Mouse (Mus musculus) gastrocnemius, adult 18-20 months (tissue): ENCODE results near the gene Yipf2. TPM values are rescaled to one million over a fixed set of nuclear protein-coding genes. Genes with fewer than 3 reads are reported as not detected.
"Not testable (repeated sequence)": the region's sequence is repeated elsewhere in the genome, so short reads cannot be mapped to it uniquely, and the experiment has no call there.

Experiments used
- DNase-seq: peaks from one replicate; pipeline ENCODE4 v3.0.0; 2021; ENCODE audit warnings: low spot score
- microRNA-seq: library from miRNA; unstranded; fragments of <30 nt; microRNA quantifications from one replicate; pipeline ENCODE4 v1.2.0, GENCODE M21; 2021
- total RNA-seq, 2 experiments: library from RNA; stranded (reverse); gene quantifications; 2 replicates each; pipeline ENCODE4 v1.2.3; 2021

The Yipf2 gene
- total RNA-seq, 2 experiments from 2014 or later, result 5.3 to 5.6 TPM

DNA sequence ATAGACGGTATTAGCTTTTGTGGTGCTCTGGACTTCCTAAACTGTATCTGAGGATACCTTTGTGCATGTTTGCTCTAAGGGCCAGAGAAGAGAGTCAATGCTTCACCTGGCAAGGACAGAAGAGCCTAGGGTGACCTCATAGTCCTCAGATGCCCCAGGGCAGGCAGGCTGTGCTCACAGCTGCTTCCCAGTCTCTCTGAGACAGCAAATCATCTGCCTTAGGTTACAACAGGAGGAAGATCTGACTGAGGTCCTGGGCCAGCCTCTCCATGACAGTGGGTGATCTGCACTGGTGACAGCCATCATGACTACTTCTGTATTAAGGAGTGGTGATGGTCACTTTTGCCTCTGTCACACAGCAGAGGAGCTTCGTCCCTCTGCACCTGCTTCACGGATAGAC lies 33.5 kb downstream of the Yipf2 start:
- no peak for DNase-seq

DNA sequence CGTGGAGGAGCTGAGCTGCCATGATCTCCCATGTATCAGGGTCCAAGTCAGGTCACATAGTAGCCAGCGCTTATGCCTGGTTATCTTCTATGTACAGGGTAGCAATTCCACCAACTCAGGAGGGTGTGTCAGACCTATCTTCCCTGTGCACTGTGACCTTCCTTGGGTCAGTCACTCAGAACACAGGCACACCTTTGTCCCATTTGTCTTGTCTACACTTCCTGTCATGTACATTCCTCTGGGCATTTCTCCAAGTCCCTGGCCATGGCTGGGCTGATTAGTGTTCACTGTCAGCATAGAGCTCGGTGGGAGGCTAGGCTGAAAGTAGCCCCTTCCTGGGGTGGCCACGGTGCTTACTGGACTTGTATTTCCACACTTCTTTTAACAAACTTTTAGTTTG lies 34.3 kb downstream of the Yipf2 start:
- DNase-seq, result no peak

DNA sequence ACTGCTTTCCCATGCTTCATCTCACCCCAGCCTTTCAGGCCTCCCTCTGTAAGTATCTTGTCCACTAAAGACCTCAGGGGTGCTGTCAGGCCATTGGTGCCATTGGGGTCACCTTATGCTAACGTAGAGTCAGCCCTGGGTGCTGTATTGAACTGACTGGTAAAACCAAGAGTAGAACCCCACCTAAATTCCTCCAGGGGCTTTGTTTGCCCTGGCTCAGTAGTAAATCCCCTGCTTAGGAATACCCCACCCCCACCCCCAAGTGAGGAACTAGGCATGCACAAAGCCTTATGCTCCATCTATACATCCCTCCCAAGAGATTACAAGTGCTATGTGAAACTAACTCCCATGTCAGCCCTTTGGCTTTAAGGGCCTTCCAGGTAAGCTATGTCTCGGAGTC lies 35.1 kb downstream of the Yipf2 start:
- no peak for DNase-seq

DNA sequence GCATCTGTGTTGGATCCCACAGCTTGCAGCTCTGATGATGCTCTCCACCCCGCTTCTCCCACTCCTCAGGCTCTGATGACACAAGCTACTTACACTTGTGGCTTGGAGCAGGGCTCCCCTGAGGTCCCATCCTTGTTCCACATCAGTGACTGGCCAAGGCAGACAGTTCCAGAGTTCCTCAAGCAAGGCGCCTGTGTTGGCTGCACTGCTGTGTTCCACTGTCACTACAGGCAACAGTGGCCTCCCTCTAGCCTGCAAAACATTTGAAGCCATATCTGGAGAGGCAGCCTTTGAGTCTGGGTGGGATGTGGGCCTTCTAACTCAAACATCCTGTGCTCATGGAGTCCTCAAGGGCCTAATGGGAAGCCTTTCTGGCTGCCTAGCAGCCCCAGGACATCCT lies 35.6 kb downstream of the Yipf2 start:
- DNase-seq, result no peak

DNA sequence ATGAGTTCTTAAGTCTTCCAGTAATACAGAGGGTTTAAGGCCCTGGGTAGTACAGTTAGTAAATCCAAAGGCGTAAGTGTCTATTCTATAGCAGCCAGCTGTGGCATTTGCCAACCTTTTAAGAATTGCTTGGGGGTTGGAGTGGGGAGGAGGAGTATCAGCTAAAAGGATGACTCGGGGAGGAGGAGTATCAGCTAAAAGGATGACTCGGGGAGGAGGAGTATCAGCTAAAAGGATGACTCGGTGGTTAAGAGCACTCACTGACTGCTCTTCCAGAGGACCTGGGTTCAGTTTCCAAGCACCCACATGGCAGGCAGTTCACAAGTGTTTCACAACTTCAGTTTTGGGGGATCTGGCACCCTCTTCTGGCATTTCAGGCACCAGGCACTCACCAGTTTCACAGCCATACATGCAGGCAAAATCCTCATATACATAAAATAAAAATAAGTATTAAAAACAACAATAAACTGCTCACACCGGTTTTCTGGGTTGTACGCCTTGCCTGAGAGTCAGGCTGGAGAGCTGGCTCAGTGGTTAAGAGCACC lies 37.4 kb downstream of the Yipf2 start:
- no peak for DNase-seq

DNA sequence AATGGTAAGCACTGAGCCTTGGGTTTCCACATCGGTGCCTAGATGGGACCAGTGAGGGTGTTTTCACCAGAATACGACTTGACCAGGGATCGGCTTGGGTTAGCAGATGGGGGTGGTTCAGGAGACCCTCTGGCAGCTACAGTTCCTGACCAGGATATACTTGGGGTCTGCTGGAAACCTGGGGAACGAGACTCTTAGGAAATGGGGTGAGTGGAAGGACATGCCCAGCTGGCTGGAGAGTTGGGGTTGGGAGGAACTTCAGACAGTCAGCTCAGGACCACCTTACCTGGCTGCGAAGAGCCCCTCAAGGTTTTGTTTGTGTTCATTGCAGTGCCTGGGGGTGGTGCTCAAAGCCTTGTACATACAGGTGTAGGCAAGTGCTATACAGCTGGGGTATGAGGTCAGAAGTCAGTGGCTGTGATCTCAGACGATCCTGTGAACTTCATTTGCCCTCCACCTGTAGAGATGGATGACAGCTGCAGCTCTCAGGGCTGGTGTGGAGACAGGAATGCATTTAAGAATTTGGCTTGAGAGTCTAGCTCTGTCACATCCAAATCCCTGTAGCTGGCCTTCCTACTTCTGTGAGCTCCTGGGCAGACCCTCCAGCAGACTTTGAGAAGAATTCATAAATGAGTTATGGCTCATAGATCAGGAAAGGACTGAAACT lies 38.9 kb downstream of the Yipf2 start:
- no peak for DNase-seq

DNA sequence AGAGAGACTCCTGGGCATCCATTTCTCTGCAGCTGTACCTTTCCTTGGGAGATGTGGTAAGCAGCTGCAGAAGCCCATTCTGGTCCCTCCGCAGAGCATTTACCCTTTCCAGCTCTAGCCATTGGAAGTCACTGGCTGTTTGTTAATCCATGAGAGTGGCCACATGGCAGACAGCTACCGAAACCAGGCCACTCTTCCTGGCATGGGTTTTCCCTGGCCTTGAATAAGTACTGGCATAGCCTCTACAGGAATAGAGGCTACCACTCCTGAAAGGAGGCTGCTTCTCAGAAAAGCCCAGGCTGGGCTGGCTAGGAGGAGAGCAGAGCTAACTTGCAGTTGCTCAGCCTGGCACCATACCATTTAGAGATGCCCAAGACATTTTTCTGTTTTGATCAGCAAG lies 41.6 kb downstream of the Yipf2 start:
- DNase-seq, result peak; percentile 27

DNA sequence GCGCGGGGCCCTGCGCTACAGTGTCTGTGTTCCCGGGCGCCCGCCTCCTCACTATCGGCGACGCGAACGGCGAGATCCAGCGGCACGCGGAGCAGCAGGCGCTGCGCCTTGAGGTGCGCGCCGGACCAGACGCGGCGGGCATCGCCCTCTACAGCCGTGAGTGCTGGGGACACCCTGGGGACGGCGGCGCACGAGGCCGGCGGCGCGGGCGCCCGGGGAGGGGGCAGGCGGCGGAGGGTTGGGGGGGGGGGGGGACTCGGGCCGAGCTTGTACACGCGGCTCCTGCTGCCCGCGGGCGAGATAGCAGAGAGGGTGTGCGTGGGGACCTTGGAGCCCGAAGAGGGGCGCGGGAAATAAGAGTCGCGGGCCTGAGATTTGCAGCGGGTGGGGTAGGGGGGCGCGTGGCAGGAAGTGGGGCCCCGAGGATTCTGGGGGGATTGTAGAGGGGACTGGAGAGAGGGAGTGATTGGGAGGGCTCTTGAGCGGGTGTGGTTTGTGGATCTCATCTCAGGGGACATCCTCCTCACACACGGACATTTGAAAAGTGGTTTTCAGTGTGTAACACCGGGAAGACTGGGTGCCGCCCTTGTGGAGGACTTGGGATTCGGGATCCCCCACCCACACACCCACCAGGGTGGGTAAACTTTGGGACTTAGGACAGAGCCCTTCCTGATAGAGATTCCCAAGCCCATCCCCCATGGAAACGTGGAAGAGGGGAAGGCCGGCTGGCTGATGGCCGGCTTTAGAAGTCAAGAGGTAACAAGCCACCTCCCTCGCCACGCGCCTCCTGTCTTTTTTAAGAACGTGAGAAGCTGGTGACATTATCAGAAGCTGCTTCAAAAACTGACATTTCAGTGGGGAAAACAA lies 45.3 kb downstream of the Yipf2 start:
- DNase-seq, result peak; percentile 56

DNA sequence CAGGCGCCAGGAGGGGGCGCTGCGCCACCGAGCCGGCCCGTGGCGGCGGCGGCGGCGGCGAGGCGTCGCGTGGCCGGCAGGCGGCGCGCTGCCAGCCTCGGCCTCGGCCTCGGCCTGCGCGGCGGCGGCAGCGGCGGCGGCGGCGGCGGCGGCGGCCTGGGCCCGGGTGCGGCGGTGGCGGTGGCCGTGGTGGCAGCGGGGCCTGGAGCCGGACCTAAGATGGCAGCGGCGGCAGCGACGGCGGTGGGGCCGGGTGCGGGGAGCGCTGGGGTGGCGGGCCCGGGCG lies 45.9 kb downstream of the Yipf2 start, which contains the start of gene Carm1:
Carm1 (plus strand) TSS at position 106 of the 286 bp plus-strand sequence.
- DNase-seq, result no peak

DNA sequence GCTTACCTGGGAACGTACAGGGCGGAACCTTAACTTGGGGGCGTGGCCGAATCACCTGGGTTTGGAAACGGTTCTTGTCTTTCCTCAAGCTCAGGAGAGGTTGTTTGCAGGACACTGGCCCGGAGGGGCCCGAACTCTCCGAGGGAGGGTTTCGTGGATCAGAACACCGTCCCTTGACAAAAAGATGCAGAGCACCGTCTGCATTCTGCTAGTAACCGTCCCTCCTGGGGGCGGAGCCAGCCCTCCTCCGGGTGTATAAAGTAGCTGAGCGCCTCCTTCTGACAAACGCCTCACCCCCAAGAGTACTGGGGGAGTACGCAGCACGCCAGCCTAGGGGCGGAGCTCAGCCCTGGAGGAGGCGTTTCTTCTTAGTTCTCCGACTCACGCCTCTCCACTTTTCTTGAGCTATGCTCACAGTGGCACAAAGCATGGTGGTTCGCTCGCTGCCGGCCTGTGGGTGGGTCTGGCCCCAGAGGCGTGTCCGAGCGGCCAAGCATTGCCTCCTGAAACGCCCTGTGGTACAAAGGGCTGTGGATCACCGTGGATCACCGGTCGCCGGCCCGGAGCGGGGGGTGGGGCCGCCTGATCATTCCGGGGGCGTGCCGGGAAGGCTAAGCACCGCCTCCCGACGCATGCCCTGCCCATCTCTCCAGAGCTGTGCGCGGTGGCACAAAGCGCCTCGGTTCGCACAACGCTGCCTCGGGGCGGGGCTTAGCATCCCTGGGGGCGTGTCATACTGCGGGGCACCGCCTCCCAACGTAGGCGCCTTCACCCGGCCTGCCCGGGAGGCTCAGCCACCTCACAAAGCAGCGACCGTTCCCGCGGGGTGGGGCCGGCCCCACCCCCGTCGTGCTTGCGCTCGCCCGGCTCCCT lies 46.5 kb downstream of the Yipf2 start:
- DNase-seq, result peak; percentile 100

DNA sequence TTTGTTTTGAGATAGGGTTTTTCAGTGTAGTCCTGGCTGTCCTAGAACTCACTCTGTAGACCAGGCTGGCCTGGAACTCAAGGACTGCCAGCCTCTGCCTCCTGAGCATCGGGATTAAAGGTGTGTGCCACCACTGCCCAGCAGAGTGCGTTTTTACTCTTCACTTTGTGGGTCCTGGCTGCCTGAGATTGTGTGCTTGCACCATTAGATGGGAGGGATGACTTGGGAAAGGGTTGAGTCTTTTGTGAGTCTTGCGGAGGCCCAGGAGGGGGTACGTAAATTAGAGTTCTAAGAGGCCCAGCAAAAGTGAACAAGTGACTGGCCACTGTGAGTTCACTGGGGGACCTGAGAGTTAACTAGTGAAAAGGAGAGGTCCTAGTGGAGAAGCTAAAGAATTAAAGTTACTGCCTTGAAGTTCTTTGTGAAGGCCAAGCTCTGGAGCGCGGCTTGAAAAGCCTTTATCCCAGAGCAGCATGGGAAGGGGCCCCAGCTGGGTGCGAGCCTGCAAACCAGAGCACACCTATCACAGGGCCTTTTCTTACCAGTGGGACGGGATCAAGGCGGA lies 47.2 kb downstream of the Yipf2 start:
- no peak for DNase-seq

DNA sequence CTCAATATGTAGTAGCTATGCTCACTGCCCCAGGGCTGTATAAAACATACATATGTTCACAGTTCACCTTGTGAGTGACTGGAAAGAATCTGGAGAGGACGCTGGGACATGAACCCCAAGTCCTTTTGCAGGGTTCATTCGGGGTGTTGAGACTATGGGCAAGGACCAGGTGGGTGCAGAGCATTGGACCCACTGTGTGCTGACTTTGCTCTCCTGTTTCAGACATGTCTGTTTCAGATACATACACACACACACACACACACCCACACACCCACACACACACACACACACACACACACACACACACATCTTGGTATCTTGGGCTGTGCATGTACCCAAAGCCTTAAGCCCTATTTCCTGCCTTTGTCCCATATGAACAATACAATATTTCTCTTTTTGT lies 50.6 kb downstream of the Yipf2 start:
- DNase-seq, result not testable (repeated sequence)

DNA sequence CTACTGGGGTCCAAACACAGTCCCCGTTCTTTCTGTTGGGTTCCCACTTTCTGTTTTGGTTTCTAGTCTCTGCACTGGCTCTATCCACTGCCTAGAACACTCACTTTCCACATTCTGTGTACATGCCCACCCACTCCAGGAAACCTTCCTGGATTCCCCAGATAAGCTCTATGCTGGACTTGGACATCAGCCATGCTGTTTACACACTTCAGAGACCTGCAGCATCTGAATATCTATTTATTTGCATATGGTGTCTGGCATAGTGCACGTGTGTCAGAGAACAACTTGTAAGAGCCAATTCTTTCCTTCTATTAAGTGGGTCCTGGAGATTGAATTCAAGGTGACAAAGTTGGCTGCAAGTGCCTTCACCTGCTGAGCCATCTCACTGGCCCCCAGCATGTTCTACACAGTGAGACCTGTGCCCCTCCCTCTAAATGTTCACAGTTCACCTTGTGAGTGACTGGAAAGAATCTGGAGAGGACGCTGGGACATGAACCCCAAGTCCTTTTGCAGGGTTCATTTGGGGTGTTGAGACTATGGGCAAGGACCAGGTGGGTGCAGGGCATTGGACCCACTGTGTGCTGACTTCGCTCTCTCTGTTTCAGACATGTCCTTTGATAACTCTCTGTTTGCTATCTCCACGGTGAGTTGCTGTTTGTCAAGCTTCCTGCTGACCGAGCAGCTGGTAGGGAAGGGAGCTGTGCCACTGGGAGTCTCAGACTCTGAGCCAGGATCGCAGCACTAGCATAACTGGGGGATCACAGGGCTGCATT lies 52.5 kb downstream of the Yipf2 start:
- no peak for DNase-seq

Small RNA genes lying within 50 kb of the gene (microRNA-seq; reads per million reads assigned to microRNA genes)
- gene Mir1946b, result not detected

Other genes starting within 250 kb of the Yipf2 start
- gene Ilf3, start 225.0 kb downstream of the Yipf2 start, total RNA-seq, result 10 to 100 TPM; 17.3 to 22.2 TPM
- 1 to 10 TPM; 5.8 to 6.3 TPM for gene Qtrt1, start 181.0 kb downstream of the Yipf2 start, total RNA-seq
- 10 to 100 TPM; 37.0 to 38.6 TPM for gene Dnm2, start 167.9 kb downstream of the Yipf2 start, total RNA-seq
- 10 to 100 TPM; 31.6 to 32.7 TPM for gene Tmed1, start 82.6 kb downstream of the Yipf2 start, total RNA-seq
- under 1 TPM; 0.30 to 0.50 TPM for gene AB124611, start 66.7 kb downstream of the Yipf2 start, total RNA-seq
- 10 to 100 TPM; 55.5 to 66.5 TPM for gene Carm1, start 45.9 kb downstream of the Yipf2 start, total RNA-seq
- gene Timm29, start 106 bp downstream of the Yipf2 start, total RNA-seq, result 10 to 100 TPM; 45.7 to 46.6 TPM
- gene Smarca4, start 23.3 kb upstream of the Yipf2 start, total RNA-seq, result 10 to 100 TPM; 38.6 to 42.1 TPM
- 1 to 10 TPM; 2.4 to 2.6 TPM for gene Ldlr, start 130.7 kb upstream of the Yipf2 start, total RNA-seq
- gene Spc24, start 167.5 kb upstream of the Yipf2 start, total RNA-seq, result 1 to 10 TPM; 1.9 TPM
- gene Kank2, start 205.9 kb upstream of the Yipf2 start, total RNA-seq, result 10 to 100 TPM; 12.6 to 14.3 TPM
- under 1 TPM in 1 of 2 experiments, not detected in 1; 0.26 TPM for gene Angptl8, start 242.7 kb upstream of the Yipf2 start, total RNA-seq